Mouse (Mus musculus): ENCODE data around the gene Gm8165. TPM values are rescaled to one million over a fixed set of nuclear protein-coding genes. Genes with fewer than 3 reads are reported as not detected.
"Not testable (repeated sequence)": the region's sequence is repeated elsewhere in the genome, so short reads cannot be mapped to it uniquely, and the experiment has no call there.

The Gm8165 gene
- total RNA-seq (2014; fragmentation: Nextera tagmentation) = not detected in 2 replicates
- not detected in 2 replicates for total RNA-seq (2017)

DNA sequence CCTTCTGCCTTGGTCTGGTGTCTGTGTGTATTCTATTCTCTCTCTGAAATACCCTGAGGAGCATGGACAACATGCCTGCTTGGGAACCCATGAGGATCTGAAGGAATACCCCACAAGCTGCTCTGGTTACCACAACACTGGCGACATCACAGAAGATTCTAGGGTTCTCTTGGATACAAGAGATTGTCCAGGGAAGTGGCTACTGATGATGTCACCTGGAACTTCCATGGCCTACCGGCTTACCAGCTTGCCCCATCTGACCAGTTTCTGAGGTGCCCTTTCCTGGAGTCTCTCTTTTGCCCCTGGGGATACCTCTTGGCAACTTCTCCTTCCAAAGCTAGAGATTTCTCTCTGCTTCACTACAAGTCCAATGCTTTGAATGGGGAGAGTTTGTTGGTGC lies at the start of gene Gm8165:
Gm8165 (minus strand) TSS at position 101 of the 400 bp plus-strand sequence.
- not testable (repeated sequence) for ATAC-seq (replicated peaks; ENCODE audit: low FRiP score, low TSS enrichment, poor library complexity, severe bottlenecking)

DNA sequence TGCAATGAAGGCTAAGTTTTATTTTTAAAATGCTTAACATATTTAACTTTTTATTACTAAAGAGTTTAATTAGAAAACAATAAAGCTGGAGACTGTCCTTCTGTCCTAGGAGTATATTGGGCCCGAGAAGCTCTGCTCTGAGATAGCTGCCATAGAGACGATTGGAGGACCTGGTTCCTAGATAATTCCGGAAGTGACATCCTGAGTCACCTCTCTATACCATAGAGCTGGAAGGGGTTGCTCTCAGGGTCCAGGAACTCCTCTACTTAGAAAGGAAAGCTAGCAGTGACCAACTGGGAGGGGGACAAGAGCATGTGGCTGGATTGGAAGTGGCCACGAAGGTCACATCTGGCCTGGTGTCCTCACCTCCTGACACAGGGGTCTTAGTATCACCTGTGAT lies 20.6 kb upstream of the Gm8165 start, which contains the start of gene Gm7324:
Gm7324 (plus strand) TSS at position 208 of the 400 bp plus-strand sequence.
- ATAC-seq (replicated peaks; ENCODE audit: low FRiP score, low TSS enrichment, poor library complexity, severe bottlenecking) = not testable (repeated sequence)

Other genes starting within 250 kb of the Gm8165 start
- gene Gm5799, start 133.6 kb downstream of the Gm8165 start, total RNA-seq (2014; fragmentation: Nextera tagmentation) = not detected in 2 replicates
- not detected in 2 replicates for gene Gm5799, start 133.6 kb downstream of the Gm8165 start, total RNA-seq (2017)
- gene Gm17654, start 98.1 kb downstream of the Gm8165 start, total RNA-seq (2014; fragmentation: Nextera tagmentation) = not detected in 2 replicates
- not detected in 2 replicates for gene Gm17654, start 98.1 kb downstream of the Gm8165 start, total RNA-seq (2017)
- not detected in 2 replicates for gene Gm10375, start 69.2 kb downstream of the Gm8165 start, total RNA-seq (2014; fragmentation: Nextera tagmentation)
- gene Gm10375, start 69.2 kb downstream of the Gm8165 start, total RNA-seq (2017) = not detected in 2 replicates
- 1.5 and 3.7 TPM in 2 replicates for gene Gm7324, start 20.6 kb upstream of the Gm8165 start, total RNA-seq (2014; fragmentation: Nextera tagmentation)
- 0.19 and 6.1 TPM in 2 replicates for gene Gm7324, start 20.6 kb upstream of the Gm8165 start, total RNA-seq (2017)
- not detected in 2 replicates for gene Gm16506, start 50.3 kb upstream of the Gm8165 start, total RNA-seq (2014; fragmentation: Nextera tagmentation)
- not detected in 2 replicates for gene Gm16506, start 50.3 kb upstream of the Gm8165 start, total RNA-seq (2017)
- not detected in 2 replicates for gene Gm6526, start 70.7 kb upstream of the Gm8165 start, total RNA-seq (2014; fragmentation: Nextera tagmentation)
- not detected in 2 replicates for gene Gm6526, start 70.7 kb upstream of the Gm8165 start, total RNA-seq (2017)
- not detected in 2 replicates for gene Gm8180, start 107.5 kb upstream of the Gm8165 start, total RNA-seq (2014; fragmentation: Nextera tagmentation)
- gene Gm8180, start 107.5 kb upstream of the Gm8165 start, total RNA-seq (2017) = not detected in 2 replicates
- gene Ear1, start 198.3 kb upstream of the Gm8165 start, total RNA-seq (2014; fragmentation: Nextera tagmentation) = not detected in 2 replicates
- gene Ear1, start 198.3 kb upstream of the Gm8165 start, total RNA-seq (2017) = not detected in 2 replicates
- not detected in 2 replicates for gene Ear10, start 246.4 kb upstream of the Gm8165 start, total RNA-seq (2014; fragmentation: Nextera tagmentation)
- not detected in 2 replicates for gene Ear10, start 246.4 kb upstream of the Gm8165 start, total RNA-seq (2017)
- 9.8 and 13.6 TPM in 2 replicates for gene Gm8113, start 248.2 kb upstream of the Gm8165 start, total RNA-seq (2014; fragmentation: Nextera tagmentation)
- gene Gm8113, start 248.2 kb upstream of the Gm8165 start, total RNA-seq (2017) = 5.1 and 5.2 TPM in 2 replicates

Data from megakaryocyte-erythroid progenitor cell, adult 5-6 weeks (primary cell).